Mouse (Mus musculus): ENCODE results near the gene Dnajc1.

Dnajc1 gene

GRCm38 (mm10) chr2:18175234-18175633 is 217.4 kb downstream of the Dnajc1 start:
- H3K27me3 ChIP-seq (ENCODE audit: insufficient read depth, low read length), result no peaks in the 10 kb centered on the region
- TF ChIP-seq CTCF (conservative IDR thresholded peaks at IDR 0.05; ENCODE audit: low read length), result no peak
- TF ChIP-seq POU5F1 (IDR thresholded peaks at IDR 0.05; ENCODE audit: borderline replicate concordance, low read length), result no peak
- TF ChIP-seq NANOG (IDR thresholded peaks at IDR 0.05; ENCODE audit: borderline replicate concordance, low read length), result no peak
- H3K9me3 ChIP-seq (ENCODE audit: low read length), result no peaks in the 10 kb centered on the region
- no peak overlapping the region for H3K4me3 ChIP-seq (replicated peaks; ENCODE audit: low read length)
- H3K36me3 ChIP-seq (ENCODE audit: insufficient read depth, low read length), result peaks cover 63% of the 10 kb centered on the region
- H3K4me1 ChIP-seq (replicated peaks; ENCODE audit: low read depth, low read length), result peaks cover 3% of the 10 kb centered on the region

- H3K36me3 ChIP-seq (ENCODE audit: insufficient read depth, low read length), result peaks cover 37% of the 10 kb centered on the region
- TF ChIP-seq POU5F1 (IDR thresholded peaks at IDR 0.05; ENCODE audit: borderline replicate concordance, low read length), result no peak
- TF ChIP-seq CTCF (conservative IDR thresholded peaks at IDR 0.05; ENCODE audit: low read length), result no peak
- no peak for TF ChIP-seq NANOG (IDR thresholded peaks at IDR 0.05; ENCODE audit: borderline replicate concordance, low read length)
- H3K4me3 ChIP-seq (replicated peaks; ENCODE audit: low read length), result no peak overlapping the region
- H3K4me1 ChIP-seq (replicated peaks; ENCODE audit: low read depth, low read length), result no peaks in the 10 kb centered on the region
- no peaks in the 10 kb centered on the region for H3K27me3 ChIP-seq (ENCODE audit: insufficient read depth, low read length)
- H3K9me3 ChIP-seq (ENCODE audit: low read length), result no peaks in the 10 kb centered on the region
Measured at GRCm38 (mm10) chr2:18169174-18169948, 223.3 kb downstream of the Dnajc1 start.

GRCm38 (mm10) chr2:18165511-18165910 is 227.1 kb downstream of the Dnajc1 start:
- H3K9me3 ChIP-seq (ENCODE audit: low read length), result no peaks in the 10 kb centered on the region
- TF ChIP-seq POU5F1 (IDR thresholded peaks at IDR 0.05; ENCODE audit: borderline replicate concordance, low read length), result no peak
- TF ChIP-seq NANOG (IDR thresholded peaks at IDR 0.05; ENCODE audit: borderline replicate concordance, low read length), result no peak
- TF ChIP-seq CTCF (conservative IDR thresholded peaks at IDR 0.05; ENCODE audit: low read length), result no peak
- no peaks in the 10 kb centered on the region for H3K27me3 ChIP-seq (ENCODE audit: insufficient read depth, low read length)
- peaks cover 44% of the 10 kb centered on the region for H3K36me3 ChIP-seq (ENCODE audit: insufficient read depth, low read length)
- no peak overlapping the region for H3K4me3 ChIP-seq (replicated peaks; ENCODE audit: low read length)
- no peaks in the 10 kb centered on the region for H3K4me1 ChIP-seq (replicated peaks; ENCODE audit: low read depth, low read length)

GRCm38 (mm10) chr2:18160992-18161391 is 231.6 kb downstream of the Dnajc1 start:
- peaks cover 47% of the 10 kb centered on the region for H3K36me3 ChIP-seq (ENCODE audit: insufficient read depth, low read length)
- H3K27me3 ChIP-seq (ENCODE audit: insufficient read depth, low read length), result no peaks in the 10 kb centered on the region
- no peaks in the 10 kb centered on the region for H3K9me3 ChIP-seq (ENCODE audit: low read length)
- H3K4me3 ChIP-seq (replicated peaks; ENCODE audit: low read length), result no peak overlapping the region
- no peak for TF ChIP-seq CTCF (conservative IDR thresholded peaks at IDR 0.05; ENCODE audit: low read length)
- H3K4me1 ChIP-seq (replicated peaks; ENCODE audit: low read depth, low read length), result 0 out of 2 replicates have a peak, but pooled peaks cover 3% of the 10 kb centered on the region

GRCm38 (mm10) chr2:18159426-18159825 is 233.2 kb downstream of the Dnajc1 start:
- TF ChIP-seq POU5F1 (IDR thresholded peaks at IDR 0.05; ENCODE audit: borderline replicate concordance, low read length), result no peak
- no peak for TF ChIP-seq NANOG (IDR thresholded peaks at IDR 0.05; ENCODE audit: borderline replicate concordance, low read length)
- no peak for TF ChIP-seq CTCF (conservative IDR thresholded peaks at IDR 0.05; ENCODE audit: low read length)
- H3K9me3 ChIP-seq (ENCODE audit: low read length), result no peaks in the 10 kb centered on the region
- H3K36me3 ChIP-seq (ENCODE audit: insufficient read depth, low read length), result peaks cover 53% of the 10 kb centered on the region
- no peaks in the 10 kb centered on the region for H3K27me3 ChIP-seq (ENCODE audit: insufficient read depth, low read length)
- 0 out of 2 replicates have a peak, but pooled peaks cover 3% of the 10 kb centered on the region for H3K4me1 ChIP-seq (replicated peaks; ENCODE audit: low read depth, low read length)
- no peak overlapping the region for H3K4me3 ChIP-seq (replicated peaks; ENCODE audit: low read length)

GRCm38 (mm10) chr2:18156131-18156530 is 236.5 kb downstream of the Dnajc1 start:
- Histone ChIP-seq H3K4me3 (replicated peaks; ENCODE audit: low read length) (no peak overlapping the region), H3K27me3 (ENCODE audit: insufficient read depth, low read length) (no peaks in the 10 kb centered on the region), H3K4me1 (replicated peaks; ENCODE audit: low read depth, low read length) (0 out of 2 replicates have a peak, but pooled peaks cover 3% of the 10 kb centered on the region), H3K36me3 (ENCODE audit: insufficient read depth, low read length) (peaks cover 36% of the 10 kb centered on the region), H3K9me3 (ENCODE audit: low read length) (no peaks in the 10 kb centered on the region)
- no peak for TF ChIP-seq NANOG (IDR thresholded peaks at IDR 0.05; ENCODE audit: borderline replicate concordance, low read length)
- TF ChIP-seq POU5F1 (IDR thresholded peaks at IDR 0.05; ENCODE audit: borderline replicate concordance, low read length), result no peak
- TF ChIP-seq CTCF (conservative IDR thresholded peaks at IDR 0.05; ENCODE audit: low read length), result no peak

Data from E14TG2a.4 (cell line).